Mouse (Mus musculus) C2C12 (cell line): ENCODE measurements at regions not wholly inside any gene's neighbourhood (a gene's known extent, or its start where the extent isn't known, plus 50 kb on each side); places are given as distances from the start of the nearest gene placed in this dataset.

ENCODE experiments used
- CEBPB ChIP-seq: IDR thresholded peaks from one replicate; pipeline ENCODE4 v1.6.1; 2011; ENCODE audit warnings: low read depth, mild to moderate bottlenecking, control low read depth, moderate library complexity
- CTCF ChIP-seq: IDR thresholded peaks from one replicate; pipeline ENCODE4 v1.5.1; 2011; ENCODE audit not compliant: control insufficient read depth, insufficient read depth, insufficient read length
- FOSL1 ChIP-seq: IDR thresholded peaks from one replicate; pipeline ENCODE4 v1.8.0; 2011; ENCODE audit warnings: mild to moderate bottlenecking, low read length; ENCODE audit not compliant: poor library complexity, insufficient read depth, severe bottlenecking
- MAX ChIP-seq: IDR thresholded peaks from one replicate; pipeline ENCODE4 v1.6.1; 2011; ENCODE audit warnings: mild to moderate bottlenecking, control low read depth
- MYOD1 ChIP-seq: IDR thresholded peaks from one replicate; pipeline ENCODE4 v1.6.1; 2011; ENCODE audit warnings: low read depth; ENCODE audit not compliant: control insufficient read depth, insufficient read length
- MYOG ChIP-seq: IDR thresholded peaks from one replicate; pipeline ENCODE4 v1.6.1; 2011; ENCODE audit not compliant: control insufficient read depth, insufficient read length; ENCODE audit errors: extremely low read depth
- USF1 ChIP-seq: IDR thresholded peaks from one replicate; pipeline ENCODE4 v1.6.1; 2011; ENCODE audit warnings: low read depth, mild to moderate bottlenecking, control low read depth, moderate library complexity

- TF ChIP-seq CTCF = no peak
- no peak for TF ChIP-seq USF1
- TF ChIP-seq MYOD1 = no peak
- no peak for TF ChIP-seq CEBPB
- TF ChIP-seq FOSL1 = no peak
- TF ChIP-seq MAX = no peak
- TF ChIP-seq MYOG = no peak
Measured at GRCm38 (mm10) chr1:190047201-190047600, 123.3 kb downstream of the Prox1 start.
